ENCODE assay signal across 10 mouse cellular contexts in genomic region chr19:29803946-29804345, GRCm38 (mm10). TPM values are rescaled to one million over a fixed set of nuclear protein-coding genes. Genes with fewer than 3 reads are reported as not detected.
A peak's percentile ranks its signal among the peaks of the same experiment; 100 is the strongest.
DNase-seq lines count a peak whose midpoint lies in the region; ATAC-seq and TF ChIP-seq lines count a peak whose summit lies in the region.
"Had no signal": no experiment of that assay in that cellular context is flagged by ENCODE, and none has a peak within 500 bp of the region (broad histone marks: within the 10 kb centered on the region; RNA-seq: fewer than 3 reads in every experiment).

No protein-coding gene starts in this region.

- no peak for TF ChIP-seq EP300 in stomach, postnatal 0 days (optimal IDR thresholded peaks at IDR 0.05)

- no peak overlapping the region for H3K27ac ChIP-seq in cerebellum, adult 2 months (ENCODE audit: insufficient read depth, low read length)
- H3K27ac ChIP-seq in limb, embryonic 15.5 days: no peak overlapping the region
- no peak overlapping the region for H3K27ac ChIP-seq in stomach, postnatal 0 days (replicated peaks)

- H3K36me3 ChIP-seq in megakaryocyte, embryonic 14.5 days (replicated peaks; ENCODE audit: low read length): peaks cover 4% of the 10 kb centered on the region
- no peaks in the 10 kb centered on the region for H3K36me3 ChIP-seq in limb, embryonic 15.5 days
- H3K36me3 ChIP-seq in stomach, postnatal 0 days (ENCODE audit: control insufficient read depth, insufficient read depth, low read length): no peaks in the 10 kb centered on the region

- WGBS in cerebellum, adult 2 months: 19% methylated on average over 3 of the region's 3 CpGs
- WGBS in limb, embryonic 15.5 days: 18% methylated on average over 3 of the region's 3 CpGs
- 34% methylated on average over 3 of the region's 3 CpGs for WGBS in stomach, postnatal 0 days

- TF ChIP-seq POLR2A in cerebellum, adult 2 months (IDR thresholded peaks at IDR 0.05; ENCODE audit: borderline replicate concordance, insufficient read depth, low read length): no peak

- DNase-seq in cerebellum, adult 2 months: no peak
- DNase-seq in cerebellum, postnatal 14 days: no peak
- no peak for DNase-seq in stomach, postnatal 0 days (ENCODE audit: low spot score)
- no peak for DNase-seq in urinary bladder, postnatal 10 days (ENCODE audit: low spot score)
- DNase-seq in thymus, postnatal 14 days: no peak
- DNase-seq: adrenal gland, adult 2 months; gastrocnemius, postnatal 10 days had no signal

- H3K27me3 ChIP-seq in cerebellum, adult 2 months (ENCODE audit: control insufficient read depth, insufficient read depth, low read length): no peaks in the 10 kb centered on the region
- no peaks in the 10 kb centered on the region for H3K27me3 ChIP-seq in megakaryocyte, embryonic 14.5 days (replicated peaks)
- no peaks in the 10 kb centered on the region for H3K27me3 ChIP-seq in limb, embryonic 15.5 days
- no peaks in the 10 kb centered on the region for H3K27me3 ChIP-seq in stomach, postnatal 0 days (ENCODE audit: control insufficient read depth, insufficient read depth, low read length)

- no peaks in the 10 kb centered on the region for H3K9me3 ChIP-seq in megakaryocyte, embryonic 14.5 days
- no peaks in the 10 kb centered on the region for H3K9me3 ChIP-seq in limb, embryonic 15.5 days
- no peaks in the 10 kb centered on the region for H3K9me3 ChIP-seq in stomach, postnatal 0 days (ENCODE audit: control insufficient read depth, low read length)

- peak overlapping the region; percentile 34 for H3K4me3 ChIP-seq in cerebellum, adult 2 months (replicated peaks; ENCODE audit: insufficient read depth, low read depth, low read length)
- H3K4me3 ChIP-seq in megakaryocyte, embryonic 14.5 days (replicated peaks): peak overlapping the region; percentile 62
- peak overlapping the region; percentile 19; the same call in 1 of the 2 replicates for H3K4me3 ChIP-seq in limb, embryonic 15.5 days
- H3K4me3 ChIP-seq in stomach, postnatal 0 days (ENCODE audit: low read depth, low read length): no peak overlapping the region

- H3K9ac ChIP-seq in limb, embryonic 15.5 days: no peak overlapping the region
- no peak overlapping the region for H3K9ac ChIP-seq in stomach, postnatal 0 days (ENCODE audit: low read length)

- TF ChIP-seq CTCF in cerebellum, adult 2 months (IDR thresholded peaks at IDR 0.05; ENCODE audit: borderline replicate concordance, insufficient read depth, low read depth, low read length): no peak
- no peak for TF ChIP-seq CTCF in stomach, postnatal 0 days (IDR thresholded peaks at IDR 0.05; ENCODE audit: low read depth)

- ATAC-seq in megakaryocyte, adult 5-6 weeks (ENCODE audit: poor library complexity, severe bottlenecking): no peak
- ATAC-seq in limb, embryonic 15.5 days (ENCODE audit: insufficient number of reproducible peaks, low FRiP score, low TSS enrichment, low read depth): no peak
- no peak for ATAC-seq in stomach, postnatal 0 days (ENCODE audit: low FRiP score, low TSS enrichment)

- peak overlapping the region; percentile 34 for H3K4me2 ChIP-seq in limb, embryonic 15.5 days
- H3K4me2 ChIP-seq in stomach, postnatal 0 days (replicated peaks; ENCODE audit: low read depth): peak overlapping the region; percentile 18; the same call in 1 of the 2 replicates

- H3K4me1 ChIP-seq in cerebellum, adult 2 months (ENCODE audit: control insufficient read depth, insufficient read depth, low read length): peaks cover 5% of the 10 kb centered on the region; the same call in 1 of the 2 replicates
- peaks cover 26% of the 10 kb centered on the region for H3K4me1 ChIP-seq in megakaryocyte, embryonic 14.5 days
- H3K4me1 ChIP-seq in limb, embryonic 15.5 days: peaks cover 7% of the 10 kb centered on the region
- H3K4me1 ChIP-seq in stomach, postnatal 0 days (replicated peaks; ENCODE audit: control insufficient read depth, insufficient read depth): no peaks in the 10 kb centered on the region

RNA-seq across cellular contexts. Expression of gene 9930021J03Rik, which starts 1.8 kb away (rescaled TPM):
- 25.6 and 28.2 TPM in 2 replicates for polyA plus RNA-seq in cerebellum, adult 2 months (2012; rRNA removed)
- polyA plus RNA-seq in megakaryocyte, embryonic 14.5 days (2012; ENCODE audit: insufficient read depth, low replicate concordance): 0.62 and 0.70 TPM in 2 replicates
- 26.1 and 29.3 TPM in 2 replicates for total RNA-seq in megakaryocyte, adult 5-6 weeks (2015)
- 11.0 and 12.6 TPM in 2 replicates for total RNA-seq in megakaryocyte, adult 5-6 weeks (2017)
- polyA plus RNA-seq in limb, embryonic 15.5 days (2015; fragmentation: Nextera tagmentation; extraction: Ambion mirVana): 4.2 and 5.0 TPM in 2 replicates
- polyA plus RNA-seq in stomach, postnatal 0 days (2015; fragmentation: Nextera tagmentation; extraction: Ambion mirVana): 2.8 and 3.0 TPM in 2 replicates

RNA-seq across cellular contexts. Expression of gene Ranbp6, which starts 8.8 kb away (rescaled TPM):
- 22.1 and 22.3 TPM in 2 replicates for polyA plus RNA-seq in cerebellum, adult 2 months (2012; rRNA removed)
- polyA plus RNA-seq in megakaryocyte, embryonic 14.5 days (2012; ENCODE audit: insufficient read depth, low replicate concordance): 0.60 TPM in 1 of 2 replicates, not detected in the other
- 9.3 and 11.7 TPM in 2 replicates for total RNA-seq in megakaryocyte, adult 5-6 weeks (2015)
- 15.6 and 22.3 TPM in 2 replicates for total RNA-seq in megakaryocyte, adult 5-6 weeks (2017)
- polyA plus RNA-seq in limb, embryonic 15.5 days (2015; fragmentation: Nextera tagmentation; extraction: Ambion mirVana): 15.8 and 17.3 TPM in 2 replicates
- 7.4 and 7.8 TPM in 2 replicates for polyA plus RNA-seq in stomach, postnatal 0 days (2015; fragmentation: Nextera tagmentation; extraction: Ambion mirVana)
